Mouse (Mus musculus): ENCODE data around the gene Sema4b. TPM values are rescaled to one million over a fixed set of nuclear protein-coding genes. Genes with fewer than 3 reads are reported as not detected.

The Sema4b gene
- polyA plus RNA-seq, 1 experiment from 2014 or later: 21.1 TPM

Other genes with a start within 250 kb of the Sema4b start
- 13.6 and 14.9 TPM in 2 replicates for gene Zfp710, start 162.0 kb upstream of the Sema4b start, polyA plus RNA-seq (2015; fragmentation: Nextera tagmentation; extraction: Ambion mirVana)
- gene Idh2, start 71.4 kb upstream of the Sema4b start, polyA plus RNA-seq (2015; fragmentation: Nextera tagmentation; extraction: Ambion mirVana): 215 and 225 TPM in 2 replicates
- gene Cib1, start 46.0 kb downstream of the Sema4b start, polyA plus RNA-seq (2015; fragmentation: Nextera tagmentation; extraction: Ambion mirVana): 42.4 and 42.6 TPM in 2 replicates
- gene Gdpgp1, start 46.0 kb downstream of the Sema4b start, polyA plus RNA-seq (2015; fragmentation: Nextera tagmentation; extraction: Ambion mirVana): 4.5 and 4.9 TPM in 2 replicates
- 3.3 TPM in 2 replicates for gene Ttll13, start 59.5 kb downstream of the Sema4b start, polyA plus RNA-seq (2015; fragmentation: Nextera tagmentation; extraction: Ambion mirVana)
- gene Ngrn, start 74.4 kb downstream of the Sema4b start, polyA plus RNA-seq (2015; fragmentation: Nextera tagmentation; extraction: Ambion mirVana): 71.6 and 75.9 TPM in 2 replicates
- gene Vps33b, start 82.8 kb downstream of the Sema4b start, polyA plus RNA-seq (2015; fragmentation: Nextera tagmentation; extraction: Ambion mirVana): 23.7 and 30.3 TPM in 2 replicates
- 34.9 and 41.2 TPM in 2 replicates for gene Prc1, start 107.6 kb downstream of the Sema4b start, polyA plus RNA-seq (2015; fragmentation: Nextera tagmentation; extraction: Ambion mirVana)
- gene Rccd1, start 137.6 kb downstream of the Sema4b start, polyA plus RNA-seq (2015; fragmentation: Nextera tagmentation; extraction: Ambion mirVana): 9.9 and 11.5 TPM in 2 replicates
- 57.0 and 65.7 TPM in 2 replicates for gene Unc45a, start 154.2 kb downstream of the Sema4b start, polyA plus RNA-seq (2015; fragmentation: Nextera tagmentation; extraction: Ambion mirVana)
- 21.3 and 26.7 TPM in 2 replicates for gene Hddc3, start 156.3 kb downstream of the Sema4b start, polyA plus RNA-seq (2015; fragmentation: Nextera tagmentation; extraction: Ambion mirVana)
- gene Man2a2, start 184.5 kb downstream of the Sema4b start, polyA plus RNA-seq (2015; fragmentation: Nextera tagmentation; extraction: Ambion mirVana): 20.7 and 24.4 TPM in 2 replicates
- gene Fes, start 201.1 kb downstream of the Sema4b start, polyA plus RNA-seq (2015; fragmentation: Nextera tagmentation; extraction: Ambion mirVana): 3.8 and 4.9 TPM in 2 replicates
- gene Furin, start 218.6 kb downstream of the Sema4b start, polyA plus RNA-seq (2015; fragmentation: Nextera tagmentation; extraction: Ambion mirVana): 3.9 and 4.5 TPM in 2 replicates

Measured in hindbrain, embryonic 16.5 days (tissue).